Mouse (Mus musculus): ENCODE results near the gene Gm20883. TPM values are rescaled to one million over a fixed set of nuclear protein-coding genes. Genes with fewer than 3 reads are reported as not detected.
"Not testable (repeated sequence)": the region's sequence is repeated elsewhere in the genome, so short reads cannot be mapped to it uniquely, and the experiment has no call there.

The Gm20883 gene
- total RNA-seq (2022), result not detected

GRCm38 (mm10) chrY:50607951-50608350, at the start of gene Gm20883:
Gene Gm20883, plus strand, starts transcription at chrY:50608251.
- DNase-seq (ENCODE audit: low spot score in 2 of 2), result not testable (repeated sequence)

Data from layer of hippocampus, adult 8-10 months (tissue).